Mouse (Mus musculus): ENCODE results near the gene Dusp1. TPM values are rescaled to one million over a fixed set of nuclear protein-coding genes. Genes with fewer than 3 reads are reported as not detected.

The Dusp1 gene
- total RNA-seq, 2 experiments from 2014 or later, result 25.0 to 66.5 TPM

DNA sequence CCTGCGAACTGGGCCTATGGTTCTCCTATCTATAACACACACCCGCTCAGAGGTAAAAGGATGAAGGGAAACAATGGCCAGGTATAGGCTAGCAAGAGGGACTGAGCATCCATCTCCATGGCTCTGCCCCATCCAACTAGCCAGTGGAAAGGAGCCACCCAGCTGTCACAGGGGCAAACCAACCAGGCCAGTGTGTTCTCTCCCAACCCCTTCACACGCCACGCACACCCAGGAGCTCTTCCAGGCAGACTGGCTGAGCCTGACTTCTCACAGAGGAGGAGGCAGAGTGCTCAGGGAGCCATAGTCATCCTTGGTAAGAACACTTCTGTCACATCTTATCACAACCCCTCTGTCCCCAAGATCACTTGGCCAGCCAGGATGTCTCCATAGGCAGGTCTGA lies 74.0 kb downstream of the Dusp1 start:
- intact Hi-C loops (cut with DNase I), result no loop called here
- no peak for DNase-seq (ENCODE audit: low spot score in 2 of 2)

DNA sequence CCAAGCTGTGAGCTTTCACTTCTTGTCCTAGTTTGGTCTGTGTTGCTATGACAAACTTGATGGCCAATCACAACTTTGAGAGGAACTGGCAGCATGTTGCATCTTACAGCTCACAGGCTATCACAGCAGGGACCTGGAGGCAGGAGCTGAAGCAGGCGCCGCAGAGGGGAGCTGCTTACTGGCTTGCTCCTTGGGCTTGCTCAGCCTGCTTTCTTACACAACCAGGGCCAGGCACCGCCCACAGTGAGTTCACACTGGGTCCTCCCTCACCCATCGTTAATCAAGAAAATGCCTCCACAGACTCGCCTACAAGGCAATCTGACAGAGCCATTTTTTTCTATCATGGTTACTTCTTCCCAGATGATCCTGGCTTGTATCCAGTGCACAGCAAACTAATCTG lies 74.7 kb downstream of the Dusp1 start:
- DNase-seq (ENCODE audit: low spot score in 2 of 2), result no peak
- intact Hi-C loops (cut with DNase I), result no loop called here

DNA sequence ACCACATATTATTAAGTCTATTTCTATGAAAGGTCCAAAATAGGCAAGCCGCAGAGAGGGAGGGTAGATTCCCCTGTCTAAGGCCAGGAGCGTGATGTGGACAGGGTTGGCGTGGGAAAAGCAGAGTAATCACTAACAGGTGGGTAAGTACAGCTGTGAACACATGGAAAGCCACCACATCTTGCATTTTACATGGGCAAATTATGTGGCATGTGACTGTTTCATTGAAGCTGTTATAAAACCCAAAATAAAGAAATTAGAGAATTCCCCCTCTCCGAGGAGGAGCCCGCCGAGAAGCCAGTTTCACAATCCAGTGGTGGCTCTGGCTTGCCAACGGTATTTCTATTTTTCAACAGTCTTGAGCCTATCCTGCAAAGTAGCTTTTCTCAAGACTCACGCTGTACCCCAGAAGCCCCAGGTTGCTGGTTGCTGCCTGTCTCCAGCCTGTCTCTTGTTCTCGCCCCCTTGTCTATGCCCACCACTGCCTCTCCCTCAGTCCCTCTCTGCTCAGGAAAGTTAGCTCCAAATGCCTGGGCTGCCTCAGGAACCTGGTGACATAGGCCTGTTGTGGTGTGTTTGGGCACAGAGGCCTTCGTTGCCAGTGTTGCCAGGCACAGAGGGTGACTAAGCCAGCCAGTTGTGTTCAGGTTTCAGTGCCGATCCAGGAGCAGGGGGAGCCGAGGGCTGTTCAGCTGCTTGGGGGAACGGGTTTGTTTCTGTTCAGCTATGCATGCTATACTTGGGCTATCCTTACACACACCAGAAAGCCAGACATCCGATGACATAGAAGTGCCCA lies 77.1 kb downstream of the Dusp1 start:
- intact Hi-C loops (cut with DNase I), result no loop called here
- no peak for DNase-seq (ENCODE audit: low spot score in 2 of 2)

DNA sequence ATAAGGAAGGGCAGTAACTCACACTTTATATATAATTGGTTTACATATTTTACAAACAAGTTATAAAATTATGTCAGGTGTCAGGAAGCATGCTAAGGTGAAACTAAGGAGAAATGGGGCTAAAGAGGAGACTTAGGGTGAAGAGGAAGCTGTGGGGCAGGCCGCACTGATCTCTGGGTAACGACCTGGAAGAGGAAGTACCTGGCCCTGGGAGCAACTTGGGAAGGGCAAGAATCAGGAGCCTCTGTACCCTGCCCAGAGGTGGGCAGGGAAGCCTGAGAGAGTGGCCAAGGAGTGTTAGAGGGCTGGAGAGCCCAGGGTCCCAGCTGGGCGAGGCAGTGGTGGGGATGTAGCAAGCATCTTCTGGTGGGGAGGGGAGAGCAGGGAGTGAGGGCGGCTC lies 81.0 kb downstream of the Dusp1 start:
- intact Hi-C loops (cut with DNase I), result no loop called here
- DNase-seq (ENCODE audit: low spot score in 2 of 2), result no peak

DNA sequence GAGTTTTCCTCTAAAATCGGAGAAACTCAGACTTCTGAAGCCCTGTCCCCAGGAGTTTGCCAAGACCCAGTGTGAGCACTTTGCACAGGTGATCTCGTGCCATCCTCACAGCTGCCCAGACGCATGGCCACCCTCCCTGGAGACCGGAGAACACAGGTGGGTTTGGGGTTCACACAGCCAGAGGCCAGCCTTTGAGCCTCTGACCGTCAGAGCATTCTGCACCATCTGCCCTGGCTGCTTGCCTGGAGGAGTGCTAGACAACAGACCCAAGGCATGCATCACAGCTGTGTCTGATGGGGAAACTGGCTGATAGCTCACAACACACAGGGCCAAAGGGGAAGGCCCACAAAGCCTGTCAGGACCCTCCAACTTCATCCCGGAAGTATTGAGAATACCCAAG lies 82.3 kb downstream of the Dusp1 start:
- DNase-seq (ENCODE audit: low spot score in 2 of 2), result no peak
- intact Hi-C loops (cut with DNase I), result no loop called here

DNA sequence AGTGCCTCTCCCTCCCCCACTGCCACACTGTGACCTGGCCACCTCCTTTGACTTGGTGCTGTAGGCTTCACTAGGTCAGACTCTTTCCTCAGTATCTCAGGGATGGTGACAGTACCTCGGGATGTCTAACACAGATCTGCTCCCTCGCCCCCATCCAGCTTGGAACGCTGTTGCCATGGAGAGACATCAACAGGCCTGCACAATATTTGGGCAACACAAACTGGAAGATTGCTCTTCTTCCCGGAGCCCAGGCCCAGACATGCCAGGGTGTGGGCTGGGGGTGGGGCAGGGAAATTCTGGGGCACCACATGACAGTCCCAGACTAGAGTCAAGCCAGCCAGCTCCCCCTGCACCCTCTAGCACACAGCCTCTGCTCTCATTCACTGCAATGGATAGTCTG lies 83.3 kb downstream of the Dusp1 start:
- intact Hi-C loops (cut with DNase I), result no loop called here
- DNase-seq (ENCODE audit: low spot score in 2 of 2), result no peak

DNA sequence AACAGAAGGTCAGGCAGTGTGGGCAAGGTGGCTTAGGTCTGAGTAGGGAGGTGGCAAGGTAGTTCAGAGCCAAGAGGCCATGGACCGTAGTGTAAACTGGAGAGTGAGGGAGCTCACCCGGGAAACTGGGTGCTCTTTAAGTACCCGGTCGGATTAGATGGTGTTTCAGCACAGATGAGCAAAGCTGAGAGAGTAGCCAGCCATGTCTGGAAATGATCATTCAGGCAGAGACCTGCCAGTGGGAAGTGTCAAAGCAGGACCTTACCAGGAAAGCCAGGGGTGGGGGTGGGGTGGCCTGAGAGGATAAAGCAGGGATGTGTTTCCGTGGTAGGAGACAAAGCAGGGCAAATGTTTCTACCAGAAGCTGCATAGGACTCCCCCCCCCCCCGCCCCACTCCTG lies 85.1 kb downstream of the Dusp1 start:
- DNase-seq (ENCODE audit: low spot score in 2 of 2), result no peak
- intact Hi-C loops (cut with DNase I), result no loop called here

DNA sequence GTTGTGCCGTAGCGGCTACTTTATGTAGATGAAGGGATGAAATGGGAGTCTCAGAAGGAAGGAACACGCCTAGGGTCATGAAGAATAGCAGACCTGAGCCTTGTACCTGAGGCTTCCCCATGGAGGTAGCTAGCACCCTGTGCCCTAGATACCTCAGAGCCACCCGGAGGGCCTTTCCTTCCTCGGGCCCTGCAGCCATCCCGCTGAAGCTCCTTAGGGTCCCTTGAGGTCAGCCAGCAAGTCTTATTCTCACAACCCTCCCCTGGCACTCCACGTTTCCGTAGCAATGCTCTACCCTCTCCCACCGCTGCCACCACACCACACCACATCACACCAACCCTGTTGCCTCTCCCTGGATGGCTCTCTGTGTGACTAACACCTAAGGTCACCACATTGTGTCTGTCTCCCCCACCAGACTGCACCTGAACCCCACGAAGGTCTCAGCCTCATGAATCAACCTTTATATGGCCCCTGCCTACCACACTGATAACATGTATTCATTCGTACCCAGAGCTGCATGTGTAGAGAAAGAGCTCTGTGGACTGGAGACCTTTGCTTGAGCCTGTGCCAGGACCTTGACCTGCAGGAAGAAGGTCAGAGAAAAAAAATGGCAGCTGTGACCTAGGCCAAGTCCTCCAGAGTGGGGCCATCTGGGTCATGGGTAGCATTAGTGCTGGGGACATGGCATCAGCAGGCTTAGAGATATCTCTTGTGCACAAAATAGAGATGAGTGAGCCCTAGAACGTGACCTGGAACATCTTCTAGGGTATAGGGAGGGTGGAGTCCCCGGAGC lies 93.6 kb downstream of the Dusp1 start:
- intact Hi-C loops (cut with DNase I), result no loop called here
- DNase-seq (ENCODE audit: low spot score in 2 of 2), result no peak

DNA sequence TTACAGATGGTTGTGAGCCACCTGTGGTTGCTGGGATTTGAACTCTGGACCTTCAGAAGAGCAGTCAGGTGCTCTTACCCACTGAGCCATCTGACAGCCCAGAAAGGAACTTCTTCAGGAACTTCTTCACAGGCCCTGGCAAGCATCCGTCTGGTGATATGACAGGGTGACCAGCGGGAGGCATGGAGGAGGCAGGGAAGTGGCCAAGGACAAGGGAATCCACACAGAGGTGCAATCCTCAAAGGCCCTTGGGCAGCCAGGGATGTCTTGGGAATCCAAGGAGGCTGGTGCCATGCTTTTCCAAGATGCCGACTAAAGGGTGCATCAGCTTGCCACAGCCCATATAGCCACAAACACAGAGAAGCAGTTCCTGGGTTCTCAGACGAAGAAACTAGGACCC lies 94.3 kb downstream of the Dusp1 start:
- intact Hi-C loops (cut with DNase I), result loop anchor here (2.0 kb wide), 1 partner anchor 41 kb away; no protein-coding TSS in a partner anchor
- DNase-seq (ENCODE audit: low spot score in 2 of 2), result no peak

DNA sequence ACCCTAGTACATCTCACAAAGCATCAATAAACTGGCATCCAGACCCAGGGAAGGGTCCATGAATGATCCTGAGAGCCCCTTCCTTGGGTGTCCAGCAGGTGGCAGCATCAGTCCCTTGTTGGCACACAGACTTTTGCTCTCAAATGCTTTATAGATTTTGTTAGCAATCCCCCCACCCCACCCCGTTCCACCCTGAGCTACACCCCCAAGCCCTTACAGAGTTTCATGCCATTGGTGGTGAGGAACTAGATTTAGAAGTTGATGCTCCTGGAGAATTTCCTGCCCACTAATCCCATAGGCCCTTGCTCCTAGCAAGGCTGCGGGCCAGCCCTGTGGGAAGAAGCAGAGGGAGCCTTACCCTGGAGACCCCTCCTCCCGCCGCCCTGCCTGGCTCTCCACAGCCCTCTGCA lies 95.2 kb downstream of the Dusp1 start:
- peak; percentile 65 to 75 for DNase-seq (ENCODE audit: low spot score in 2 of 2)
- intact Hi-C loops (cut with DNase I), result loop anchor here (1.0 to 2.0 kb wide), 2 partner anchors 42 to 172 kb away; no protein-coding TSS in a partner anchor

DNA sequence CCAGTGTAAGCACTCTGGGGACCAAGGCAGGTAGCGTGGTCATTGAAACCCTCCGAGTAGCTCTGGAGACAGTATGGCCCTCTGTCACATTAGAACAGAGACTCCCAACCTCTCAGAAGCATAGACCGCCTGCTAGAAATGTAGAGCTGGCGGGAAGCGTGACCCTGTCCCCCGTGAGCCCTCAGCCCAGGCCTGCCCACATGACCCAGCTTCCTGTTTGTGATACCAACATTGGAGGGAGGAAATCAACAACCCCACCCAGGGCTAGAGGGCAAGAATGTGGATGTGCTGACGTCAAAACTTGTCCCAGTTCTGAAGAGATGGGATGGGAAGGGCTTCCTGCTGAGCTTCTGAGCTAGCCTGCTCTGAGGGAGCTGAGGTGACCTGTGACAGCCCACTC lies 97.0 kb downstream of the Dusp1 start:
- intact Hi-C loops (cut with DNase I), result loop anchor here (5.0 kb wide), 1 partner anchor 422 kb away; no protein-coding TSS in a partner anchor
- DNase-seq (ENCODE audit: low spot score in 2 of 2), result no peak

DNA sequence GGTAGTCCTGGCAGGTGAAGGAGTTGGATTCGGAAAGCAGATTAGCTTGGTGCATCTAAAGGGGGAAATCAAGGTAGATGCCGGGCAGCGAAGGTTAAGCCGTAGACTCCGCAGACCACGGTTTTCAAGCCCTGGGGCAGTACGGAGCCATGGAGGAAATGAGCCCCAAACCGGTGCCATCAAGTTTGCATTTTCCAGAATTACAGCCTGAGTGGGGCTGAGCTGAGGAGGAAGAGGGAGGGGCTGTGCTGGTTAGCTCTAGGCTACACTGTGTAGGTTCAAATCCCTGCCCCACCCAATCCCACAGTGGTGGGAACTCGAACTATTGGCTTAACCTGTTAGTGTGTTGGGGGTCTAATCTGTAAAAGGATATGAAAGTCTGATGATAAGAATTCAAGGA lies 97.4 kb downstream of the Dusp1 start:
- intact Hi-C loops (cut with DNase I), result loop anchor here (5.0 kb wide), 1 partner anchor 423 kb away; no protein-coding TSS in a partner anchor

DNA sequence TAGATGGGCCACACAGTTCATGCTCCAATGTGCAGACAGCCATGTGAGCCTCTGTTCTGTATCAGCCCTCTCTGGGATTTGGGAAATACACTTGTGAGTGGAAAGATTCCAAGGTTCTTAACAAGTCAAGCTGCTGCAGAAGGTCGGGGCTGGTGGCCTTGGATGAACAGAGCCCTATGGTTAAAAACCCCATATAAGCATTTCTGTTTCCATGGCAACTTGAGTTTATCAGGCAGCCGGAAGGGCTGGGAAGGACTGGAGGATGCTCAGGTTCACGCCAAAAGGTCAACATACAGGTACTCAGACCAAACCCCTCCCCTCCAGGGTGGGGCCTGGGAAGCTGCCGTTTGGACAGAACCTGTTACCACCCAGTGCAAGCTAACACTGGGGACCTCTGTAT lies 97.9 kb downstream of the Dusp1 start:
- intact Hi-C loops (cut with DNase I), result loop anchor here (5.0 kb wide), 1 partner anchor 423 kb away; no protein-coding TSS in a partner anchor
- no peak for DNase-seq (ENCODE audit: low spot score in 2 of 2)

More for the DNA sequence above, 97.4 kb downstream of the Dusp1 start:
- no peak for DNase-seq (ENCODE audit: low spot score in 2 of 2)

DNA sequence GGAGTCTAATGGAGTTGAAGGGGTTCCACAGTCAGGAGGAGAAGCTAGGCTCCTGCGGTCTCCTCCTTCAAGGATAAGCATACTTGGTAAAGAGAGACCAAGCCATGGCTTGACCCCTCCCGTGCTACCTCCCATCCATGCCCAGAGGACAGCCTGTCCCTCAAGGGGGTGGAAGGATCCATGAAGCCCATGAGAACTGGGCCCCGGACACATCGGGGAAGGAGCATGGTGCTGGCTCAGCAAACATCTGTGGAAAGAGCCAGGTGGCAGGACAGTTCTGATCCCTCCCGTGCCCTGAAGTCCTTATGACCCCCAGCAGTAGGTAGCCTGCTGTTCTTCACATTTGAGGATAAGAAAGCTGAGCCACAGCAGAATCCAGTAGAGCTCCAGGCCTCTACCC lies 98.5 kb downstream of the Dusp1 start:
- DNase-seq (ENCODE audit: low spot score in 2 of 2), result no peak
- intact Hi-C loops (cut with DNase I), result loop anchor here (5.0 kb wide), 1 partner anchor 424 kb away; no protein-coding TSS in a partner anchor

DNA sequence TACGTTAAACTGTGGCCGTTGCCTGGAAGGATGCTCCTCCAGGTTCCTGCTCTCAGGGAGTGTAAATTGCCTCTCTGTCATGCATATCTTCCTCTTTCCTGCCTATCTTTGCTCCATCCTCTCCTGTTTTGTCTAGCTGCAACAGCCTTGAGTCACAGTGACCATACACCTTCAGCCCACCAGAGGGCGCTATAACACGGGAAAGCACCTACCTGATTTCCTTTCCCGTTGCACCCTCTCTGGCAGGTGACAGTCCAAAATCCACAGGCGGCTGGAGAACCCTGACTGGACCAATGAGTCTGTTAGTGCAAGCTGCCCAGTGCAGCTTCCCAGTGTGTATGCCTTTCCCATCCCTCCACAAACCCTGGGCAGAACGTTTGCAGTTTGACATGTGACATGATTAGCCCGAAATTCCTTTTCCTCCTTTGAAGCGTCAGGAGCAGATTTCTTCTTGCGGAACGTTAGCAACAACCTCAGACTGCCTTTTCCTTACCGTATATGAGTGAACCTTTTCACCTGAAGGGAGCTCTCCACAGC lies 99.2 kb downstream of the Dusp1 start:
- intact Hi-C loops (cut with DNase I), result loop anchor here (5.0 kb wide), 1 partner anchor 425 kb away; no protein-coding TSS in a partner anchor
- peak; percentile 70 to 79 for DNase-seq (ENCODE audit: low spot score in 2 of 2)

DNA sequence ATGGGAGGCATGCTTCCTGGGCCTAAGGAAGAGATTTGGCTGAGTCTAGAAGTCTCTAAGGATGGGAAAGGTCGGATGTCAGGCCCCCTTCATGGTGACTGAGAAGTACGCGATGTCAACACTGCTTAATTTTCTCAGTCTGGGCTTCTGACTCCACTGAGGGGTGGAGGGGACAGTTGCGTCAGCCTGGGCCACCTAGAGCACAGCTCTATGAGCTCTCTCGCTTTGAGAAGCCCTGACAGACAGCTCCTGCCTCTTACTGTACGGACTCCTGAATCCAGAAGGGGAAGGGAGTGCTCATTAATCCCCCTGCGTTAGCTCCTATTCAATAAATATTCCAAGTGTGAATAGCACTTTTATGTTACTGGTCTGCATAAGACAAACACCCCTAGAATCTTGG lies 103.9 kb downstream of the Dusp1 start:
- intact Hi-C loops (cut with DNase I), result no loop called here
- DNase-seq (ENCODE audit: low spot score in 2 of 2), result no peak

DNA sequence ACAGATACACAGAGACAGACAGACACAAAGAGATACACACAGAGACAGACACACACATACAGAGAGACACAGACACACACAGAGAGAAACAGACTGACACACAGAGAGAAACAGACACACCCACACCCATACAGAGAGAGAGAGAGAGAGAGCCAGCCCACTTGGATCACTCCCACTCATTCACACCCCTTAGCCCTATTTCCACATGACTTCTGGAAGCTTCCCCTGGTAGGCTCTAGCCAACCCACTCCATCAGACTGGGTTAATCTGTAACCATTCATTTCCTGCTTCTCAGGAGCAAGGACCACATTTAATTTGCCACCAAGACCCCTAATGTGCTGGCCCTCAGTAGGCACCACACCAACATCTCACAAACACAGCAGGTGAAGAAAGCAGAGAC lies 104.4 kb downstream of the Dusp1 start:
- intact Hi-C loops (cut with DNase I), result no loop called here
- DNase-seq (ENCODE audit: low spot score in 2 of 2), result no peak
